Mouse (Mus musculus): ENCODE results near the gene St14.
A peak's percentile ranks its signal among the peaks of the same experiment; 100 is the strongest.
"Not testable (repeated sequence)": the region's sequence is repeated elsewhere in the genome, so short reads cannot be mapped to it uniquely, and the experiment has no call there.

Gene St14

GRCm38 (mm10) chr9:31131205-31131968 lies at the start of gene St14:
St14 (minus strand) TSS chr9:31131853.
- DNase-seq: no peak

- DNase-seq: no peak
Observed at GRCm38 (mm10) chr9:31177692-31178091, 46.0 kb upstream of the St14 start.

GRCm38 (mm10) chr9:31176379-31177130 lies 44.9 kb upstream of the St14 start:
- peak; percentile 76 for DNase-seq

GRCm38 (mm10) chr9:31175978-31176377 lies 44.3 kb upstream of the St14 start:
- no peak for DNase-seq

- no peak for DNase-seq
Observed at GRCm38 (mm10) chr9:31175346-31175745, 43.7 kb upstream of the St14 start.

GRCm38 (mm10) chr9:31168356-31169093 lies 36.9 kb upstream of the St14 start:
- no peak for DNase-seq

GRCm38 (mm10) chr9:31167305-31167704 lies 35.7 kb upstream of the St14 start:
- no peak for DNase-seq

- DNase-seq: not testable (repeated sequence)
Observed at GRCm38 (mm10) chr9:31165505-31165904, 33.9 kb upstream of the St14 start.

- no peak for DNase-seq
Observed at GRCm38 (mm10) chr9:31163327-31163726, 31.7 kb upstream of the St14 start.

GRCm38 (mm10) chr9:31162911-31163310 lies 31.3 kb upstream of the St14 start:
- DNase-seq: no peak

- no peak for DNase-seq
Observed at GRCm38 (mm10) chr9:31159910-31160309, 28.3 kb upstream of the St14 start.

- no peak for DNase-seq
Observed at GRCm38 (mm10) chr9:31156594-31156993, 24.9 kb upstream of the St14 start.

- DNase-seq: no peak
Observed at GRCm38 (mm10) chr9:31151050-31151449, 19.4 kb upstream of the St14 start.

GRCm38 (mm10) chr9:31148135-31148534 lies 16.5 kb upstream of the St14 start:
- DNase-seq: no peak

GRCm38 (mm10) chr9:31145272-31145925 lies 13.7 kb upstream of the St14 start:
- DNase-seq: no peak

- DNase-seq: no peak
Observed at GRCm38 (mm10) chr9:31142924-31143323, 11.3 kb upstream of the St14 start.

- DNase-seq: no peak
Observed at GRCm38 (mm10) chr9:31133131-31133530, 1.5 kb upstream of the St14 start.

GRCm38 (mm10) chr9:31130357-31131204 lies 1.1 kb downstream of the St14 start:
- DNase-seq: no peak

GRCm38 (mm10) chr9:31129956-31130355 lies 1.7 kb downstream of the St14 start:
- DNase-seq: no peak

- no peak for DNase-seq
Observed at GRCm38 (mm10) chr9:31127876-31128465, 3.7 kb downstream of the St14 start.

GRCm38 (mm10) chr9:31126079-31126478 lies 5.6 kb downstream of the St14 start:
- DNase-seq: no peak
